Mouse (Mus musculus): ENCODE results near the gene Pxk.

Pxk gene

DNA sequence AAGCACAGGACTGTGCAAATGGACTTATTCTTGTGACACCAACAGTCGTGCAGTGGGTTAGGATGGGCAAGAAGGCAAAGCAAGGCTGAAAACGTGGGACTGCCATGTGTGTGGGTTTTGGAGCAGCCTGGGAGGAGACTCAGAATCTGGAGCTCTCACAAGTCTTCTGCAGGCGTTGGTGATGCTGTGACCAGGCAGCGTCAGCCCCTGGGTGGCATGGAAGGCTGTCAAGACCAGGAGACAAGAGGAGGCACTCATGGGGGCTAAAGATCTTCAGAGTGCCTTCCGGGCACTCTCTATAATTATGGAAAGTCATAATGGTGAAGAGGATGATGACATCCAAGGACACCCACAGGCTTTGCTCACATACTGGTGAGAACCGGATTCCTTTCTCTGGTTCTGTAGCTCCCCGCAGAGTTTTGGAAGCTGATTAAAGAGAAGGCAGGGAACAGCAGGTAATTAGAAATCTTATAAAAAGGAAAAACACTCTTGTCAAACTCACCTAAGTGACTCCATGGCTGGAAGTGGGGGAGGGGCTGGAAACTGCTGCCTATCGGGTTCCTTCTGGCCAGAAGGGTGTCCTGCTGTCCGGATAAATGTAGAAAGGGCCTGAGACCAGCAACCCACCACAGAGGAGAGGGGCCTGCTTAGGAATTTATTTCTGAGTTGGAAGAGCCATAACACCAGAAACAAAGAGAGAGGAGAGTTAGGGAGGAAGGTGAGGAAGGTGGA is 108.3 kb downstream of the Pxk start:
- DNase-seq (ENCODE audit: low spot score): no peak

- no peak for DNase-seq (ENCODE audit: low spot score)
These were observed 109.1 kb downstream of the Pxk start for GRCm38 (mm10) chr14:8207105-8207504.

DNA sequence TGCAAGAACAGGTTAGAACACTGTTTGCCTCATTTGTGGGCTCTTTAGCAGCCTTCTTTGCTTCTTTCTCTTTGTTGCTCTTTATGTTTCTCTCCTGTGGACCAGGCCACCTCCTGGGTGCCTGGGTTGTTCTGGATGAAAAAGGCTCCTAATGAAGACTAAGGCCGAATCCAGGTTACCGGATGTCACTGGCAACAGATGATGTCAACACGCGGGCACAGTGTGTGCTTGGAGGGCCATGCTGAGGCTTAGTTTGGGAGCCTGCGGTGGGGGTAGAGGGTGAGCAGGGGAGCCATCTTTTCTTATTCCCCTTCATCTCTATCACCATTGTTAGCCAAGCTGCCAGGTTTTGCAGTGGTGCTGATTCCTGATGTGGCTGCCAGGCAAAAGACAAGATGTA is 109.5 kb downstream of the Pxk start:
- no peak for DNase-seq (ENCODE audit: low spot score)

DNA sequence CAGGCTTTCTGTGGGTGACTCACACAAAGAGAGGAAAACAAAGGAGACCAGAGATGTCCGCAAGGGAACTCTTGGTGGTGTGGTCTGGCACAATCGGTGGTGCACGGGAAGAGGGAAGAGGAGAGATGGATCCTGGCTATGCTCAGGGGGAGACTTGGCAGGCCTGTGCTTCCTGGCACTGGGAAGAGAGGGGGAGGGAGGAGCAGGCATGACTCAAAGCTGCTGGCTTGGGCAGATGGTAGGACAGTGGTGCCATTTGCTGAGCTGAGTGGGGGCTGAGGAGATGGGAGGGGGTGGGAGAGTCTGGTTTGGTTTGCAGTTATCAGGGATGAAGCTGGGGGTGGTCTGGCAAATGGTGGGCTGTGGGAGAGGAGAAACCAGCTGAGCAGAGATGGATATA is 110.9 kb downstream of the Pxk start:
- no peak for DNase-seq (ENCODE audit: low spot score)

DNA sequence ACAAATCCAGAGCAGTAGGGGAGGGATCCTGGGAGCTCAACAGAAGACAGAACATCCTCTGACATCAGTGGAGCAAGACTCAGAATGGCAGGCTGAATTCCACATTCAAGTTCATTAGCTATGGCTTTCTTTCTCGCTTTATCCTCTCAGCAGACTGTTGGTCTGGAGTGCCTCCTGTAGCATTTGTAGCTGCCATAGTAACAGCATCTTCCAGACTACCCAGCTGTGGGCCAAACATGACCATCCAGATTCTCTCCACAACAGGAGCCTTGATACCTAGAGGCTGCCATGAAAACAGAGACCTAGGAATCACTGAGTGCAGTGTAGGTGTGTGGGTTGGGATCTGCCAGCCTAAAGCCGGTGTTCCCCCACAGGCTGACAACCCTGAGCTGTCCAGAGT is 111.9 kb downstream of the Pxk start:
- DNase-seq (ENCODE audit: low spot score): no peak

DNA sequence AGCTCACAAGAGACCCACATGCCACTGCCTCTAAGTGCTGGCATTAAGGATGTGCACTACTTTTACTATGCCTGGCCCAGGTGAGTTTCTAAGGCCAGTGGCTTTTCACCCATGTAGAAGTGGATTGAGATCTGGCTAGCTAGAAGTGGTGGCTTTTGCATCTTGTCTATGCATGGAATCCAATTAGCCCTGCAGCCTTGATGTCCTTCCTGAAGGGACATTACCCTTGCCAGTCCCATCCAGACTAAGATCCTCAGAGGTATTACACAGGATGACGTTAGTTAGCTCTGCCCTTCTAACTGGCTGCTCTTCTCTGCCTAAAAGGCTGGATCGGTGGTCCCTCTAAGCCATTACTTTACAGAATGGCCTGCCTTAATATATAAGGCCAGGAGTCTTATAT is 115.0 kb downstream of the Pxk start:
- DNase-seq (ENCODE audit: low spot score): no peak

DNA sequence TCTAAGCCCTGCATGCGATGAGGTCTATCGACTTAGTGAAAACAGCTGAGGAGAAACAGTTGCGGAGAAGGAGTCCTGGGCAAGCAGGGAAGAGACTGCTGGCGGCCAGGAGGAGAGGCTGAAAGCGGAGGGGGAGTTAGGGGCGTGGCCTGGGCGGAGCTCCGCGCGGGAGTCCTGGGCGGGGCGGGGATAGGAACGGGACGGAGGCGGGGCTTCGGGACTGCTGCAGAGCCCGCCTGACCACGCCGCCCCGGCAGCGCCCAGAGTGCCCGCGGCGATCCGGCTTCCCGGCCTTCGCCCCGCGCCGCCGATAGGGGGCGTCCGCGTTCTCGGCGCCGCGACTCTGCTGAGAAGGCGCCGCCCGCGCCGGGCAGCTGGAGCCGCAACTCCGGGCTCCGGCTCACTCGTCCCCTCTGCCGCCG is 115.8 kb downstream of the Pxk start, which contains the start of gene Kctd6:
Kctd6 (plus strand) TSS at position 338 of the 422 bp plus-strand sequence.
- peak; percentile 99 for DNase-seq (ENCODE audit: low spot score)
